Mouse (Mus musculus): ENCODE data around the gene Lgr5. TPM values are rescaled to one million over a fixed set of nuclear protein-coding genes. Genes with fewer than 3 reads are reported as not detected.
A peak's percentile ranks its signal among the peaks of the same experiment; 100 is the strongest.

The Lgr5 gene
- polyA plus RNA-seq, 1 experiment from 2014 or later: 4.0 TPM

DNA sequence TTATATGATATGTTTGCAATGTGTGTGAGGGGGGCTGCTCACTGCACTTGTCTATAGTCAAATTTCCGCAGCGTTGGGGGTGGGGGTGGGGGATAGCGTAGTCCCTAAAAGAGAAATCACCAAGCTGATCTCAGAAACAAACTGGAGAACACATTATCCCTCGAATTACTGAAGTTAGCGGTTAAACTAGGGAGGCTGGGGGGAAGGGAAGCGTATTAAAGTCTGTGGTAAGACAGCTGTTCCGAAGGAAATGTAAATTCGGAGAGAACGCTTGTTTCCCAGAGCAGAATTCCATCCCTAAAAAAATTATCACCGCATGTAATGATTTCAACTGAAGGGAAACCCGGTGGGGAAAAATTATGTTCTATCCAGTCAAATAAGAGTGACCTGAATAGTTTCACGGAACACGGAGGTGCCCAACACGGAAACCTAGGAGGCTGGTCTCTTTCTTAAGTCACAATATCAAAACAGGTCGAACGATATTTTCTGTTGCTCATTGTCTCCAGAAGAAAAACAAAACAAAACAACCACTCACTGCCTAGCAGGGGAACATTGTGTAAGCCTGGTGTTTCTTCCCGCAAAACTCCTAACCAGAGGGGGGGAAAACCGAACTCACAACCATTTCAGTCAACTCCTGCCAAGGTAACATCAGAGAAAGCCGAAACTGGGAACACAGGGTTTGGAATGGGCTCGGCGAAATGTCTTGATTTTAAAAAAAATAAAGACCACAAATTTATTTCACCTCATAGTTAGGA is 1.9 kb downstream of the Lgr5 start:
- peaks cover 28% of the 10 kb centered on the region for H3K4me1 ChIP-seq
- no peaks in the 10 kb centered on the region for H3K36me3 ChIP-seq
- no peak overlapping the region for H3K27ac ChIP-seq
- 4% methylated on average over 21 of the region's 21 CpGs for WGBS
- H3K9me3 ChIP-seq: no peaks in the 10 kb centered on the region
- peaks cover 61% of the 10 kb centered on the region for H3K27me3 ChIP-seq (ENCODE audit: insufficient read depth, poor library complexity, severe bottlenecking)
- no peak for DNase-seq (ENCODE audit: low spot score)
- peak overlapping the region; percentile 69 for H3K4me3 ChIP-seq

DNA sequence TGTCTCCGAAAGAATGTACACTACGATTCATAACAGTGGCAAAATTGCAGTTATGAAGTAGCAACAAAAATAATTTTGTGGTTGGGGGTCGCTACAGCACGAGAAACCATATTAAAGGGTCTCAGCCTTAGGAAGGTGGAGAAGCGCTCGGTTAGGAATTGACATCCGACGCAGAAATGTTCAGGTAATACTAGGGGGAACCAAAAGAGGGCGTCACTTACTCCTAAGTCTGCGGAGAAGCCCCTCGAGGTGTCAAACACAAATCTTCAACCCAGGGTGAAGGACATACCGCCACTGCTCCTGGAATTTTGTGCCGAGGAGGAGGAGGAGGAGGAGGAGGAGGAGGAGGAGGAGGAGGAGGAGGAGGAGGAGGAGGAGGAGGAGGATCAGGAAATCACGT is 2.9 kb downstream of the Lgr5 start:
- Histone ChIP-seq H3K27me3 (ENCODE audit: insufficient read depth, poor library complexity, severe bottlenecking) (peaks cover 60% of the 10 kb centered on the region), H3K9me3 (no peaks in the 10 kb centered on the region), H3K4me1 (peaks cover 29% of the 10 kb centered on the region), H3K36me3 (no peaks in the 10 kb centered on the region), H3K27ac (no peak overlapping the region), H3K4me3 (peak overlapping the region; percentile 69; the same call in 1 of the 2 replicates)
- 24% methylated on average over 12 of the region's 14 CpGs for WGBS
- DNase-seq (ENCODE audit: low spot score): no peak

DNA sequence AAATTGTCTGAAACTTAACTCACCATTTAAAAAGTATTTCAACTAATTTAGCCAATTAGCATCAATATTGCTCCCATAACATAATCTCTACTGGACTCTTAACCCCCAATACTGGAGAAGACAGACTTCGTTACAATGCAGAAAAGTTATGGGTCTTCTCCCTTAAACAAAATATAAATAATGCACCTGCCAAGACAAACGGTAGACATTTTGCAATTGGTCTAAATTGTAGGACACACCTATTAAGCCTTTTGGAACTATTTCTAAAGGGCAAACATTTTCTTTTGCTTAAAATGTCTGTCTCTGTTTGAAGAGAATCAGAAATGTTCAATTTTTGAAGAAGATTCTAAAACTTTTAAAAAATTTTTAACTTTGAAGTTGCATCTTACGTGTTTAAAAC is 4.5 kb downstream of the Lgr5 start:
- WGBS: 82% methylated on average over 3 of the region's 3 CpGs
- H3K4me1 ChIP-seq: peaks cover 31% of the 10 kb centered on the region
- no peak for DNase-seq (ENCODE audit: low spot score)
- H3K27ac ChIP-seq: no peak overlapping the region
- H3K27me3 ChIP-seq (ENCODE audit: insufficient read depth, poor library complexity, severe bottlenecking): peaks cover 44% of the 10 kb centered on the region
- H3K4me3 ChIP-seq: no peak overlapping the region
- H3K36me3 ChIP-seq: no peaks in the 10 kb centered on the region
- H3K9me3 ChIP-seq: no peaks in the 10 kb centered on the region

DNA sequence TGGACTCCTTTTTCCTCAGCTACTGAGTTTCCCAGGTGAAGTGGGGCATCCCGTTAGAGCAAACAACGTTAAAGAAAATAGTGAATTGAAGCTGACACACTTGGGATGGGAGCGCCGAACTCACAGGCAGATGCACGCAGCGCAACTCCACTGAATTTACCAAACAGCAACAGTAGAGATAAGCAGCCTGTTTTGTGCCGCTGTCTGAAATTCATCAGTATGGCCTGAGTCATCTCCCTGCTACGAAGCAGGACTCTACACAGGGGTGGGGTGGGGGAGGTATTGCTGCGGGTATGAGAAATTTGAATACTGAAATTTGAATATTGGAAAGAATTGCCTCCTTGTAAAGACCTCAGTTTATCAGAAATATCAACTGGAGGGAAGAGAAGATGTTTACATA is 5.6 kb downstream of the Lgr5 start:
- no peak for DNase-seq (ENCODE audit: low spot score)
- Histone ChIP-seq H3K27me3 (ENCODE audit: insufficient read depth, poor library complexity, severe bottlenecking) (peaks cover 33% of the 10 kb centered on the region), H3K4me3 (no peak overlapping the region), H3K4me1 (peaks cover 20% of the 10 kb centered on the region), H3K9me3 (no peaks in the 10 kb centered on the region), H3K36me3 (no peaks in the 10 kb centered on the region), H3K27ac (no peak overlapping the region)
- WGBS: 67% methylated on average over 9 of the region's 9 CpGs

DNA sequence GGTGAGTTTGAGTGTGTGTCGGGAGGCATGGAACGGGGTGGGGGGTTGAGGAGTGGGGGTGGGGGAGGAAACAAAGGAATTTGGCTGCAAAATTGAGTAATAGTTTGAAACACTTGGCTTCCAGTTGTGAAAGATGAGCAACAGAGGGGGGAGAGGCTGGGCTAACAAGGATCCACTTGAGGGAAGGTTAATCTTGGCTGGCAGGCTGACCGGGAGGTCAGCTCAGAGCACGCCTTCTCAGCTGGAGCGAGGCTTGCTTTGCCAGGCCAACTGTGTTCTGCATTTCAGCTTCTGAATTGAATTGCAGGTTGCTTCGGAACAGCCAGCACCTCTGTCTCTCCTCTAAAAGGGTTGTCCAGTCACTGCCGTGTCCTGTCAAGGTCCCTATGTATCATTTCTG is 8.1 kb downstream of the Lgr5 start:
- WGBS: 29% methylated on average over 7 of the region's 7 CpGs

DNA sequence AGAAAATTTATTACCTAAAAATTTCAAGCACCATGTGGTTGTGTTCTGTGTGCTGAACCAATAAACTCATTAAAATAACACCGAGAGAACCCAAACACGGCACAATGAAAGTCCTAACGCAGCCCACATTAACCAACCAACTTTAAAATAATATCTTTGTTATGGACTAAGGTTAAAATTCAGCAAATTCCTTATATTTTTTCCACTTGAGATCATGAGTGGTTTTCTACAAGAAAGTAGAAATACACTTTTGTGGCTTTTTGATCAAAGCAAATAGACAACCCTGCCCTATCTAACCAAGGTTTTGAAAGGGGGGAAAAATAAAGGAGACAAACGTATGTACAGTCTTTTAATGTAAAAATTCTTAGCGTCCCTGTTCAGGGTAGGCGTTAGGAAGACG is 8.5 kb downstream of the Lgr5 start:
- no peak overlapping the region for H3K27ac ChIP-seq
- H3K9me3 ChIP-seq: no peaks in the 10 kb centered on the region
- H3K27me3 ChIP-seq (ENCODE audit: insufficient read depth, poor library complexity, severe bottlenecking): peaks cover 11% of the 10 kb centered on the region
- no peaks in the 10 kb centered on the region for H3K36me3 ChIP-seq
- H3K4me3 ChIP-seq: no peak overlapping the region
- WGBS: 75% methylated on average over 7 of the region's 7 CpGs
- H3K4me1 ChIP-seq: peaks cover 5% of the 10 kb centered on the region; the same call in 1 of the 2 replicates
- no peak for DNase-seq (ENCODE audit: low spot score)

More for the DNA sequence above, 8.1 kb downstream of the Lgr5 start:
- peaks cover 5% of the 10 kb centered on the region; the same call in 1 of the 2 replicates for H3K4me1 ChIP-seq
- H3K4me3 ChIP-seq: no peak overlapping the region
- no peak for DNase-seq (ENCODE audit: low spot score)
- H3K27ac ChIP-seq: no peak overlapping the region
- H3K9me3 ChIP-seq: no peaks in the 10 kb centered on the region
- H3K36me3 ChIP-seq: no peaks in the 10 kb centered on the region
- peaks cover 15% of the 10 kb centered on the region for H3K27me3 ChIP-seq (ENCODE audit: insufficient read depth, poor library complexity, severe bottlenecking)

DNA sequence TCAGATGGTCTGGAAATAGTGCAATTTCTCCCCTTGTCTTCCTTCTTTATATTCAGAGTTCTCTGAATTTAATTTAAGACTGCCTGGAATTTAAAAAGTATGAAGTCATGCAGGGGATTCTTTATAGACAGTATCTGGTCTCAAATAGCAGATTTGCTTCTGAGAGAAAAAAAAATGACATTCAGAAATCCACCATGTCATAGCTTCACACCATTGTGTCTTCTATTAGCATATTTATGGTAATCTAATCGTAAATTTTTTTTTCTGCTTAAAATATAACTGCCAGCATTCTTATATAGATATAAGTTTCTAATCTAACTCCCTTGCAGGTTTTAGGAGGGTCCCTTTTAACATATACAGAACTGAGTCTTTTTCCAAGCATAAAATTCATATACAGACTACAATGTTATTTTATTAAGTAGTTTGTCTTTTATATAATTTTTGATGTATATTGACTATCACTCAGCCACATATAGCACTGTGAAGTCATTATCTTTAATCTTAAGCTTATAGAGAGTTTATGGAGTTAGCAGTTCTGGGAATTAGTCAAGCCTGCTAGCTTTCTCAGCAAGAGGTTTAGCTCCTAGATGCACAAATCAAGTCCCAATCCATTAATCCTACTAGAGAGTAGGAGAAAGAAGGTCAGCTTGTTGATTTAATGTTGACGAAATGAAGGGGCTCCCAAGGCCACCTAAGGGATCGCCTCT is 15.7 kb downstream of the Lgr5 start:
- Histone ChIP-seq H3K27ac (no peak overlapping the region), H3K36me3 (no peaks in the 10 kb centered on the region), H3K9me3 (no peaks in the 10 kb centered on the region), H3K4me1 (no peaks in the 10 kb centered on the region), H3K4me3 (no peak overlapping the region), H3K27me3 (ENCODE audit: insufficient read depth, poor library complexity, severe bottlenecking) (no peaks in the 10 kb centered on the region)
- no peak for DNase-seq (ENCODE audit: low spot score)
- 61% methylated on average over 3 of the region's 3 CpGs for WGBS

DNA sequence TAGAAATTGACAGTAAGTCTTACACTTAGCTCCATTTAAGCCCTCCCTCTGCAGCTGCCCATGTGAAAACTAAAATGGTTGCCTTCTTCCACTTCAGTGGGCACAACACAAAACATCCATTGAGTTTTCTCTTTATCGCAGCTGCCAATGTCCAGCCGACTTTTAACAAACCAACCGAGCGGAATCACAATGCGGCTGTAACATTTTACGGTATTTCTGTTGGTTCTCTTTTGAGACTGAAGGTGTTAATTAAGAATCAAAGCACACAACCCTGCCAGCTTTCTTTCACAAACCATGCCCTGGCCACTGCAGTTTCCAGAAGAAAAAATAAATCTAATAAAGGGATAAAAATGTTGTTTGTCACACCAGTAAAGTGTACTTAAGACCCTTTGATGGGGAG is 16.3 kb downstream of the Lgr5 start:
- Histone ChIP-seq H3K4me3 (no peak overlapping the region), H3K27me3 (ENCODE audit: insufficient read depth, poor library complexity, severe bottlenecking) (no peaks in the 10 kb centered on the region), H3K36me3 (no peaks in the 10 kb centered on the region), H3K27ac (no peak overlapping the region), H3K4me1 (no peaks in the 10 kb centered on the region), H3K9me3 (no peaks in the 10 kb centered on the region)
- no peak for DNase-seq (ENCODE audit: low spot score)
- 83% methylated on average over 6 of the region's 6 CpGs for WGBS

DNA sequence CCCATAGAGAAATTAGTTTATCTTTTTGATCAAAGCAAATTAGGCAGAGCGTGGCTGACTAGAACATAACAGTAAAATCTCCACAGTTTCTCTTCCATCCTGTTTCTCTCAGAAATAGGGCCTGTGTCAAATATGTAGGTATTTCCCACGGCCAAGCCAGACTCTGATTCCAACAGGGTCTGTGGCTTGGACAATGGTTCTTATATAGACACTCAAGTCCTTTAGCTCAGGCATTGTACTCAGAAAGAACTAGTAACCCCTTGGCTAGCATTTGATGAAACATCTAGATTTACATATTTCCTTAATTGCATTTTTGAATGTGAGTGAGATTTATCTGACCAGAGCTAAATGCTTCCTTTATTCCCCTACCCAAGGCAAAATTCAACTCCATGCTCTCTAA is 17.0 kb downstream of the Lgr5 start:
- Histone ChIP-seq H3K4me1 (no peaks in the 10 kb centered on the region), H3K27ac (no peak overlapping the region), H3K4me3 (no peak overlapping the region), H3K36me3 (no peaks in the 10 kb centered on the region), H3K27me3 (ENCODE audit: insufficient read depth, poor library complexity, severe bottlenecking) (no peaks in the 10 kb centered on the region), H3K9me3 (no peaks in the 10 kb centered on the region)
- 86% methylated on average over 2 of the region's 2 CpGs for WGBS
- no peak for DNase-seq (ENCODE audit: low spot score)

DNA sequence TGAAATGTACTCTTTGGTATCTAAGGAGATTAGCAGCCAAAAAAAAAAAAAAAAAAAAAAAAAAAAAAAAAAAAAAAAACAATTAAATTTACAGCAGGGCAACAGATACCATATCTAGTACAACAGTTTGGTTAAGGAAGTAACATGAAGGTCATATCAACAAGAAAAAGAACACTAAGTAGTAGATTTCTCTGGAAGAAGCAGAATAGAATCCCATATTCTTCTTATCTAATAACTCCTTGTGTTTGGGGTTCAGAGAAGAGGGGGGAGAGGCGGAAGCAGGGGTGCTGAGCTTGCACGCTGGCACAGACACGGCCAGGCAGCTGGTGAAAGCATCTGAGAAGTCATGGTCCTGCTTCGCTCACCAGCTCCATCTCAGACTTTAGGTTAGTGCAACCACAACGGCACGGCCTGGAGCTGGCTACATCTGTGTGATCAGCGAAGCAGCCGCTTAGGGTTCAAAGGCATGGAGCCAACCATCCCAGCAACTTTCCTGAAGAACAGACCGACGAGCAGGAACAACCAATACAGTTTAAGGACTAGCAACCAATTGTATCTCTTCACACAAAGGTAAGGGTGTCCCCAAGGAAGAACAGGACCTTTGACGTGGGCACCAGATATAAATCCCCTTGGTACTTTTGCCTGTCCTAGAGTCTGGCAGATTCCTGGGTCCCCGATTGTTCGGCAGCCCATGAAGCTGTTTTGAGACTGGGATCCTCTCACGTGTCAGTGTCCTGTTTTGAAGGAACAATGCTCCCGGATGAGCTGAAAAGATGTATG is 17.7 kb downstream of the Lgr5 start, which contains the start of gene A930009A15Rik:
Gene A930009A15Rik (plus strand): TSS at position 275 of the 780 bp plus-strand sequence.
- no peak for DNase-seq (ENCODE audit: low spot score)
- Histone ChIP-seq H3K9me3 (no peaks in the 10 kb centered on the region), H3K27ac (no peak within 1 kb of the TSS), H3K36me3 (no peaks in the 10 kb centered on the region), H3K4me1 (no peaks in the 10 kb centered on the region), H3K27me3 (ENCODE audit: insufficient read depth, poor library complexity, severe bottlenecking) (no peaks in the 10 kb centered on the region), H3K4me3 (no peak within 1 kb of the TSS)
- WGBS: 84% methylated on average over 15 of the region's 15 CpGs

DNA sequence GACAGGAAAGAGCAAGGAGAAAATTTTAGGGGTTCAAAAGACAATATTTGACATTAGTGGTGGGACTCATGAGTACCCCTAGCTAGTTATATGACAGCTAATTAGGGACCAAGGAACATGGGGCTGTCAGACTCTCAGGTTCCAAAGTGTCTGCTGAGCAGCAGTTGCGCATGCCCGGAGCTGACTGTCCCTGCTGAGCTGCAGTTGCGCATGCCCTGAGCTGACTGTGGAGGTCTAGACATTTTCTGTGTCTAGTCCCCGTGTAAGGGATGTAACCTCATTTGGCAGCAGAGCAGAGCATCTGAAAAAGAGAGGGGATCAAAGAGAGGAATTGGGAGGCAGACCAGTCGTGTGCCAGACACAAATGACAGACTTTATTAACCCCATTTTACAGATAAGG is 23.6 kb downstream of the Lgr5 start:
- no peak for DNase-seq (ENCODE audit: low spot score)
- H3K9me3 ChIP-seq: no peaks in the 10 kb centered on the region
- no peaks in the 10 kb centered on the region for H3K27me3 ChIP-seq (ENCODE audit: insufficient read depth, poor library complexity, severe bottlenecking)
- H3K27ac ChIP-seq: no peak overlapping the region
- 84% methylated on average over 5 of the region's 5 CpGs for WGBS
- no peaks in the 10 kb centered on the region for H3K36me3 ChIP-seq
- H3K4me3 ChIP-seq: no peak overlapping the region
- H3K4me1 ChIP-seq: no peaks in the 10 kb centered on the region

DNA sequence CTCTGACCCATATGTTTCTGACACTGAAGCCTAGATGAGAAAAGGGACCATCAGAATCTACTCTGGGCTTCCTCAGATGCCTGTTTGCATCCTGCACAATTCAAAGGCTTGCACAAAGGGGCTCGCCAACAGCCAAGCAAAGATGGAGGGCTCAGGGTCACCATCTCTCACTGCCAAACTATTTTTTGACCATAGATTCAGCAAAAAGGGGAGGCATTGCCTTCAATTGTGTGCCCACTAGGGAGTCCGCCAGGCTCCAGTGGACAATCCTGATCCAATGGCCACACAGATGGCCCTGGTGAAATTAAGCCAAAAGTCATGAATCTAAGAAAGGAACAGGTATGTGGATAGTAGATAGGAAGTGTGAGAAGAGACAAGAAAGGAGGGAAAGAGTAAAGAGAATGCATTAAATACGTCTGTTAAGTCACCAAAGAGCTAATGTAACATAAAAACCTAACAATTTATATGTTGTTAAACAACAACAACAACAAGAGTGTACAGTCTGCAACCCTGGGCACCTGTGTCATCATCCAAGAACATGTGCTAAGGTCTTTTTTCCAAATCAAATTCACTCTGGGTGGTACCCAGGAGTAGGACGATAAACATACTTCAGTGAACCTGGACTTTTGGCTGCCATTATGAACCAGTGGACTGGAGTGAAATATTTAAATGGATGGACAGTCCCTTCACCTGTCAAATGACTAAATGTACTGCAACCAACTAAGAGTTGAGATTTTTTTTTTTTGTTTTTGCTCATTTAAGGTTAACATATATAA is 24.5 kb downstream of the Lgr5 start:
- Histone ChIP-seq H3K4me1 (no peaks in the 10 kb centered on the region), H3K27me3 (ENCODE audit: insufficient read depth, poor library complexity, severe bottlenecking) (no peaks in the 10 kb centered on the region), H3K4me3 (no peak overlapping the region), H3K27ac (no peak overlapping the region), H3K9me3 (no peaks in the 10 kb centered on the region), H3K36me3 (no peaks in the 10 kb centered on the region)
- no peak for DNase-seq (ENCODE audit: low spot score)
- WGBS: 80% methylated on average over 4 of the region's 4 CpGs
